Mouse (Mus musculus): ENCODE data around the gene Taldo1. TPM values are rescaled to one million over a fixed set of nuclear protein-coding genes. Genes with fewer than 3 reads are reported as not detected.

Gene Taldo1
- polyA plus RNA-seq, 1 experiment: 204 TPM

DNA sequence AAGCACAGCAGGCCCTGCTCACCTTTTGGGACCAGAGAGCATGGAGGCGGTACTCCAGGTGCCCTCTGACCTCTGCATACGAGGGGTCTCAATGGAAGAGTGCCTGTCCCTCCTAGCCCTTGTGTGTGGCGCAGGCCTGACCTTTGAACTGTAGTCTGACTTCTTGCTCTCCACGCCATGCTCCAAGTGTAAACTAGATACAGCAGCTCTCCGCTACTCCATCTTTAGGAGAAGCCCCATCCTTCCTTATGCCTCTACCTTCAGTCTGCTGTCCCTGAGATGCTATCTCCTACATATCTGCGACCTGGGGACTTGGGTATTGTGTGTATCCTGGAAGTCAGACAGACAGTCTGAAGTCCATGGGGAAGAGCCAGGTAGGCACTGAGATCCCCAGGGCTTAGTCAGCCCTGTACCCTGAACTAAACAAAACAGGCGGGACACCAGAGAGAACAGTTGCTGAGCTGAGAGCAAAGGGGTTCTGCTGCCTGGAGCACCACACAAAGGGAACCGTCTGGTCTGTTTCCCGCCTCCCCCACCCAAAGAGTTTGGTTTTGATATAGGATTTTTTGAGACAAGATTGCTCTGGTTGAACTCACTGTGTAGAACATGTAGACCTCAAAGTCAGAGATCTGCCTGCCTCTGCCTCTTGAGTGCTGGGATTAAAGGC is 44.0 kb downstream of the Taldo1 start:
- DNase-seq: no peak
- H3K4me1 ChIP-seq (ENCODE audit: control insufficient read depth, insufficient read depth, low read length): peaks cover 13% of the 10 kb centered on the region
- H3K4me3 ChIP-seq (replicated peaks; ENCODE audit: extremely low read depth, low read depth, low read length): no peak overlapping the region
- no peak for TF ChIP-seq CTCF (IDR thresholded peaks at IDR 0.05; ENCODE audit: insufficient read depth, low read length)
- TF ChIP-seq POLR2A (IDR thresholded peaks at IDR 0.05; ENCODE audit: borderline replicate concordance, extremely low read depth, low read depth, low read length): no peak
- WGBS: 77% methylated on average over 9 of the region's 9 CpGs

DNA sequence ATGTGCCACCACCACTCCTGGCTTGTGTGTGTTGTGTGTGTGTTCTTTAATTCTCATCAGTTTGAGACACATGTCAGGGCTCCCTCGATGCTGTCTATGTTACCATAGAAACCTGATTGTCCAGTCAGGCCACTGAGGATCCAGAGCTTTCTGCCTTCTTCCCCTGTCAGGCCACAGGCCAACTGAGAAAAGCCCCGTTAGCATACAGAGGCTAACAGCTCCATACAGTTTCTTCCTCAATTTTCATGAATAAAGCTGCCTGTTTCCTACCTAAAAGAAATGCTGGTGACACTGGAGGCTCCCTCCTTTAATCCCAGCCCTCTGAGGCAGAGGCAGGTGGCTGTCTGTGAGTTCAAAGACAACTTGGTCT is 44.5 kb downstream of the Taldo1 start:
- no peak for DNase-seq
- 46% methylated on average over 2 of the region's 2 CpGs for WGBS
- TF ChIP-seq CTCF (IDR thresholded peaks at IDR 0.05; ENCODE audit: insufficient read depth, low read length): no peak
- Histone ChIP-seq H3K4me3 (replicated peaks; ENCODE audit: extremely low read depth, low read depth, low read length) (no peak overlapping the region), H3K4me1 (ENCODE audit: control insufficient read depth, insufficient read depth, low read length) (peaks cover 13% of the 10 kb centered on the region)

- Histone ChIP-seq H3K4me3 (replicated peaks; ENCODE audit: extremely low read depth, low read depth, low read length) (peak within 1 kb of the TSS; percentile 75), H3K4me1 (ENCODE audit: control insufficient read depth, insufficient read depth, low read length) (peaks cover 13% of the 10 kb centered on the region)
- WGBS: 6% methylated on average over 53 of the region's 53 CpGs
- DNase-seq: peak; percentile 84
- TF ChIP-seq CTCF (IDR thresholded peaks at IDR 0.05; ENCODE audit: insufficient read depth, low read length): peak; percentile 55
- TF ChIP-seq POLR2A (IDR thresholded peaks at IDR 0.05; ENCODE audit: borderline replicate concordance, extremely low read depth, low read depth, low read length): peak; percentile 73; the same call in 1 of the 2 replicates
These were observed 45.5 kb downstream of the Taldo1 start, which contains the start of gene Slc25a22 for GRCm38 (mm10) chr7:141437178-141438120. TSS of gene Slc25a22 (minus strand) at chr7:141437892.

DNA sequence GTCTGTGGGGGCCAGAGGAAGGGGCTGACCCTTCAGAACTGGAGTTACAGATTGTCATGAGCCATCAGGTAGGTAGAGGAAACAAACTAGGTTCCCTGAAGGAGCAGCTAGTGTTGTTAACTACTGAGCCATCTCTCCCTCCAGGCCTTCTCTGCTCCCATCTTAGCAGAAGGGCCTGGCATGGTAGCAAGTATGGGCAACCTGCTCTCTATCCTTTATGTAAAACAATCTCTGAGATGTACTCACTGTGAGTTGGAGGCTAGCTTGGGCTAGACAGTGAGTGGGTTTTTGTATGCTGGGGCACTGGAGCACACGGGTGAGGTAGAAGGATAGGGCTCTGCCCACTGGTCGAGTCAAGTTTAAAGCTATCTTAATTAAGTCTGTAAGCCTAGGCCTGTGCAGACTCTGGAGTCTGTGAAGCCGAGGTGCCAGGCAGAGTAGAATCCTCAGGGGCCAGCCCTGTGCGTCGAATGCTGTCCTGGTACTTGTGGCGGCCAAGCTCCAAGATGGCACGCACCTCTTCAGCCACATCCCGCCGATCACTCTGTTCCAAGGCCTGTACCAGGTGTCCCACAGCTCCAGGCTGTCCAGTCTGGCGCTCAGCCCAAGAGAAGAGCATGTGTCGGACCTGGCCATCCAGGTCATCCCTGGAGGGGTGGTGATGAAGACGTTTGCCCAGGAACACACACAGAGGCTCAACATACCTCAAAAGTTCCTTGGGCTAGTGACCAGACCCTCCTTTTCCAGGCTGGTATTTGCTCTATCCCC is 46.4 kb downstream of the Taldo1 start:
- DNase-seq: no peak
- H3K4me3 ChIP-seq (replicated peaks; ENCODE audit: extremely low read depth, low read depth, low read length): no peak overlapping the region
- peaks cover 15% of the 10 kb centered on the region for H3K4me1 ChIP-seq (ENCODE audit: control insufficient read depth, insufficient read depth, low read length)
- WGBS: 93% methylated on average over 12 of the region's 12 CpGs
- TF ChIP-seq POLR2A (IDR thresholded peaks at IDR 0.05; ENCODE audit: borderline replicate concordance, extremely low read depth, low read depth, low read length) (no peak), CTCF (IDR thresholded peaks at IDR 0.05; ENCODE audit: insufficient read depth, low read length) (no peak)

DNA sequence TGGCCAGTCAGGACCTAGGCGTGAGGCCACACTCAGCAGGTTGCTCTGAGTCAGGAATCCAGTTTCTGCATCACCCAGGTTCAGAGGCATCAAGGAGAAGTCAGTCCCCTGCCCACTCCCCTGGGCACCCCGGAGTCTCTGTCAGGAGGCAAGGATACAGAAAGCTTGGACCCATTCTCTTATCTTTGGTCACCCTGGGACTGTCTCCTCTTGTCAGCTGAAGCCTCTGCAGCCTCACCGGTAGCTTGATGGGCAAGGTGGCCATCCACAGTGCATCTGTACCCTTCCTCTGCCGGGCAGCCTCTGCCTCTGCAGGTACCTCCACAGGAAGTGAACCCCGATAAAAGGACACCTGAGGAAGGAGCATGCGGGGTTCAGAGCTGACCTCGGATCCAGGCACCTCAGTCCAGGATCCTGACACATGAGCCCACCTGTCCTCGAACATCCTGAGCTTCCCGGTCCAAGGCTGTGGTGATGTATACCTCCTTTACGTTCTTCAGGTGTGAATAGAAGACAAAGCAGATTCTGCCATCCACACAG is 47.2 kb downstream of the Taldo1 start:
- peaks cover 18% of the 10 kb centered on the region for H3K4me1 ChIP-seq (ENCODE audit: control insufficient read depth, insufficient read depth, low read length)
- TF ChIP-seq CTCF (IDR thresholded peaks at IDR 0.05; ENCODE audit: insufficient read depth, low read length): no peak
- no peak for TF ChIP-seq POLR2A (IDR thresholded peaks at IDR 0.05; ENCODE audit: borderline replicate concordance, extremely low read depth, low read depth, low read length)
- H3K4me3 ChIP-seq (replicated peaks; ENCODE audit: extremely low read depth, low read depth, low read length): no peak overlapping the region
- 97% methylated on average over 10 of the region's 10 CpGs for WGBS
- DNase-seq: no peak

DNA sequence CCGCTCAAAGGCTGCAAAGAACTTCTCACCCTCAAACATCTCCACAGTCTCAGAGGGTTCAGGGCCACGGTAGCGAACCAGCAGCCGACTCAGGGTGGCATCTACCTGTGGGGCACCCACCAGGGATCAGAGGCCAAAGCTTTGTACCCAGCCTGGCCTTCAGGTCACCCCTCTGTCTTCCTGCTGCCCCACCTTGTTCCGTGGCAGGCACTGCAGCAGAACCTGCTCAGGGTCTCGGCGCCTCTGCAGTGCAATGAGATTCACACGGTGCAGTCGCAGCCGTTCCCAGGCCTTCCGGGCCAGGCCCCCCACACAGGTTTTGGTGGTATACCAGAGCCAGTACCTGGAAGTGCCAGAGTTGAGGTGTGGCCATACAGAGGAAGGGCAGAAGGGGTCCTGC is 47.8 kb downstream of the Taldo1 start:
- WGBS: 94% methylated on average over 11 of the region's 11 CpGs
- TF ChIP-seq POLR2A (IDR thresholded peaks at IDR 0.05; ENCODE audit: borderline replicate concordance, extremely low read depth, low read depth, low read length) (no peak), CTCF (IDR thresholded peaks at IDR 0.05; ENCODE audit: insufficient read depth, low read length) (no peak)
- Histone ChIP-seq H3K4me1 (ENCODE audit: control insufficient read depth, insufficient read depth, low read length) (peaks cover 15% of the 10 kb centered on the region), H3K4me3 (replicated peaks; ENCODE audit: extremely low read depth, low read depth, low read length) (no peak overlapping the region)
- DNase-seq: no peak

GRCm38 (mm10) chr7:141440613-141441012 is 48.6 kb downstream of the Taldo1 start:
- TF ChIP-seq POLR2A (IDR thresholded peaks at IDR 0.05; ENCODE audit: borderline replicate concordance, extremely low read depth, low read depth, low read length) (no peak), CTCF (IDR thresholded peaks at IDR 0.05; ENCODE audit: insufficient read depth, low read length) (peak; percentile 71)
- DNase-seq: peak; percentile 54
- 25% methylated on average over 6 of the region's 6 CpGs for WGBS
- H3K4me3 ChIP-seq (replicated peaks; ENCODE audit: extremely low read depth, low read depth, low read length): no peak overlapping the region
- peaks cover 10% of the 10 kb centered on the region for H3K4me1 ChIP-seq (ENCODE audit: control insufficient read depth, insufficient read depth, low read length)

GRCm38 (mm10) chr7:141441460-141441859 is 49.5 kb downstream of the Taldo1 start:
- 95% methylated on average over 9 of the region's 9 CpGs for WGBS
- DNase-seq: no peak
- TF ChIP-seq CTCF (IDR thresholded peaks at IDR 0.05; ENCODE audit: insufficient read depth, low read length): no peak
- no peak for TF ChIP-seq POLR2A (IDR thresholded peaks at IDR 0.05; ENCODE audit: borderline replicate concordance, extremely low read depth, low read depth, low read length)

GRCm38 (mm10) chr7:141442199-141442598 is 50.2 kb downstream of the Taldo1 start:
- Histone ChIP-seq H3K4me1 (ENCODE audit: control insufficient read depth, insufficient read depth, low read length) (peaks cover 8% of the 10 kb centered on the region; the same call in 1 of the 2 replicates), H3K4me3 (replicated peaks; ENCODE audit: extremely low read depth, low read depth, low read length) (no peak overlapping the region)
- TF ChIP-seq POLR2A (IDR thresholded peaks at IDR 0.05; ENCODE audit: borderline replicate concordance, extremely low read depth, low read depth, low read length) (no peak), CTCF (IDR thresholded peaks at IDR 0.05; ENCODE audit: insufficient read depth, low read length) (no peak)
- no peak for DNase-seq
- whole genome bisulfite sequencing: 94% methylated on average over 13 of the region's 13 CpGs

More at GRCm38 (mm10) chr7:141441460-141441859, 49.5 kb downstream of the Taldo1 start:
- Histone ChIP-seq H3K4me1 (ENCODE audit: control insufficient read depth, insufficient read depth, low read length) (peaks cover 8% of the 10 kb centered on the region; the same call in 1 of the 2 replicates), H3K4me3 (replicated peaks; ENCODE audit: extremely low read depth, low read depth, low read length) (no peak overlapping the region)

Data from lung, adult 2 months (tissue).